Mouse (Mus musculus) heart, embryonic 16.5 days (tissue): ENCODE results near the gene Epha2. TPM values are rescaled to one million over a fixed set of nuclear protein-coding genes. Genes with fewer than 3 reads are reported as not detected.
A peak's percentile ranks its signal among the peaks of the same experiment; 100 is the strongest.

Experiments used
- ATAC-seq: fragments of 200-750 bp; cut with Nextera tagmentation; replicated peaks from 2 replicates; pipeline ENCODE4 v1.8.0; 2017; ENCODE audit warnings: moderate number of reproducible peaks; ENCODE audit not compliant: insufficient read depth, low FRiP score; ENCODE audit errors: extremely low read depth
- H3K27ac ChIP-seq: fragments of 300-500 bp; sonication (generic); 2 replicates; pipeline ENCODE4 v1.5.1; 2014; ENCODE audit warnings: mild to moderate bottlenecking, low read length, control low read depth, moderate library complexity
- H3K27me3 ChIP-seq: fragments of 300-500 bp; sonication (generic); 2 replicates; pipeline ENCODE4 v1.6.1; 2014; ENCODE audit warnings: low read length, mixed read lengths; ENCODE audit not compliant: control insufficient read depth, insufficient read depth
- H3K36me3 ChIP-seq: fragments of 300-500 bp; sonication (generic); 2 replicates; pipeline ENCODE4 v1.6.1; 2014; ENCODE audit not compliant: control insufficient read depth, insufficient read depth
- H3K4me1 ChIP-seq: fragments of 300-500 bp; sonication (generic); 2 replicates; pipeline ENCODE4 v1.6.1; 2014; ENCODE audit warnings: low read length, mixed read lengths; ENCODE audit not compliant: control insufficient read depth, insufficient read depth
- H3K4me2 ChIP-seq: fragments of 300-500 bp; sonication (generic); 2 replicates; pipeline ENCODE4 v1.6.1; 2014; ENCODE audit warnings: low read depth, mild to moderate bottlenecking, control low read depth, low read length
- H3K4me3 ChIP-seq: fragments of 300-500 bp; sonication (generic); 2 replicates; pipeline ENCODE4 v1.5.1; 2014; ENCODE audit warnings: mild to moderate bottlenecking, control low read depth, low read length
- H3K9ac ChIP-seq: fragments of 300-500 bp; sonication (generic); 2 replicates; pipeline ENCODE4 v1.6.1; 2014; ENCODE audit warnings: low read length, control low read depth
- H3K9me3 ChIP-seq: fragments of 300-500 bp; sonication (generic); replicated peaks from 2 replicates; pipeline ENCODE4 v1.6.1; 2016; ENCODE audit warnings: low read length; ENCODE audit not compliant: control insufficient read depth
- WGBS: fragments of 180-500 bp; shearing (Covaris S2); extraction: QIAGEN DNeasy Blood & Tissue Kit; methylation state at CpG from one replicate; pipeline ENCODE4 v1.1.7; 2014; 5-methylcytosine and 5-hydroxymethylcytosine counted together
- polyA plus RNA-seq: library from polyadenylated mRNA; unstranded; fragments of >200 nt; fragmentation: Nextera tagmentation; extraction: Ambion mirVana; gene quantifications from 2 replicates; pipeline ENCODE4 v1.2.1, GENCODE M21; 2015

Epha2 gene
- polyA plus RNA-seq, 1 experiment from 2014 or later: 3.1 TPM

DNA sequence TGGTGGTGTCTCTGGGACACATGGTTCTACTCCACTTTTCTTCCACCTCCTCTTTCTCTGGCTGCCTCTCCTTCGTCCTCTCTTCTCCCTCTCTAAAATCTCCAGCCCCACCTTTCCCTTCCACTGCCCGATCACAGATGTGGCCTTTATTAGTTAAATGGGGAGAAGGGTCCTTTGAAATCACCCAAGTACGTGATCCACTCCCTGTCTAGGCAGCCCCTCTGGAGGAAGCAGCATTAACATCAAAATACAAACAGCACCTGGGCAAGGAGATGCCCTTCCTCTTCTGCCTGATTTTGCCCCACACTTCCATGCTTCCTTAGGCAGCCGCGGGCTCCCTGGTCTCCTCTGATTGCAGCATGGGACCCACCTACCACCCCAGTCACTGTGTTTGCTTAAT is 18.4 kb upstream of the Epha2 start:
- Histone ChIP-seq H3K4me2 (no peak overlapping the region), H3K9me3 (no peaks in the 10 kb centered on the region), H3K27ac (no peak overlapping the region), H3K9ac (no peak overlapping the region), H3K4me1 (peaks cover 36% of the 10 kb centered on the region), H3K36me3 (no peaks in the 10 kb centered on the region), H3K4me3 (no peak overlapping the region), H3K27me3 (peaks cover 1% of the 10 kb centered on the region)
- 67% methylated on average over 5 of the region's 5 CpGs for WGBS
- no peak for ATAC-seq

DNA sequence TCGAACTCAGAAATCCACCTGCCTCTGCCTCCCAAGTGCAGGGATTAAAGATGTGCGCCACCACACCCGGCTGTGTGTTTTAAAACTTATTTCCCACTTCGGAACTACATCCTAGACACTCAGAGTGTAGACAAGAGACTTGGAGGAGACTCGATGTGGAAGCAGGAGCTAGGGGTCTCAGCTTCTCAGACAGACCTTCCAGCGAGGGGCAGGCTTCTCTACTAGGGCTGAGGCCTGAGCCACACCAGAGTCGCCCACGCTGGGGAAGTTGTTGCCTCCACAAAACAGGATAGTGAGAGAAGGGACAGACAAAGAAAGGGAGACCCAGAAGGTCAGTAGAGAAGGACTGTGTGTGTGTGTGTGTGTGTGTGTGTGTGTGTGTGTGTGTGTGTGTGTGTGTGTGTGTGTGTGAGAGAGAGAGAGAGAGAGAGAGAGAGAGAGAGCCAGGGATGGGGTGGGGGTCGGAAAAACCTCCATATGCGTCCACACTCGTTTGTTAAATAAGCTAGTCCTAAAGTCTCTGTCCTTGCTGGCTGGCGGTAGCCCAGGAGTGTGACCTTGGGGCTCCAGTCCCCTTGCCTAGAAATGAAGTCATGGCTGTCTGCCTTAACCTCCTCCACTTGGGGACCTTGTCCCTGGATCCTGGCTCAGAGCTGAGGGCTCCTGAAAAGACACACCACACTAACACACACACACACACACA is 17.7 kb upstream of the Epha2 start:
- Histone ChIP-seq H3K4me1 (peaks cover 36% of the 10 kb centered on the region), H3K27ac (no peak overlapping the region)
- WGBS: 62% methylated on average over 10 of the region's 12 CpGs

DNA sequence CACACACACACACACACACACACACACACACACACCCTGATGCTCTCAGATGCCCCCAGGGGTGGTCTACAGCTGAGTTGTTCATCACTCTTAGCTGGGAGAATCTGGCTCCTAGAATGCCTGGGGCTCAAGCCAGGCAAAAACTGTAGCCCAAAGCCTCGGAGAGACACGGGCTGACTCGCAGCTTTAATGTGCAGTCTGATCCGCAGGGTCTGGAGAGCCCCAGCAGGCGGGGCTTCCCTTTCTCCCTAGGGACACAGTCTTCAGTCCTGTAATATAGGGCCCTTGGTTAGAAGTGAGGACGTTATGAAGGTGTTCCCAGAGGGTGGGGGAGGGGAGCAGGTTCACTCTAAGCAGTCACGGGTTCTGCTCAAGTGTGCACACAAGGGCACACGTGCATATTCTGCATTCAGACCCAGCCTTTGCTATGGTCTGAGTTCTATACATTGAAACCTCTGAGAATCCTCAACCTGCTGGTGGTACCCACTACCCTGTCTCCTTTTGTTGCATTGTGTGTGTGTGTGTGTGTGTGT is 17.1 kb upstream of the Epha2 start:
- 28% methylated on average over 8 of the region's 8 CpGs for WGBS
- no peaks in the 10 kb centered on the region for H3K36me3 ChIP-seq
- ATAC-seq: no peak
- peaks cover 9% of the 10 kb centered on the region for H3K27me3 ChIP-seq
- peak overlapping the region; percentile 22; the same call in 1 of the 2 replicates for H3K9ac ChIP-seq
- peaks cover 34% of the 10 kb centered on the region for H3K4me1 ChIP-seq
- no peak overlapping the region for H3K4me3 ChIP-seq
- H3K9me3 ChIP-seq: no peaks in the 10 kb centered on the region
- H3K4me2 ChIP-seq: no peak overlapping the region
- no peak overlapping the region for H3K27ac ChIP-seq

More for the DNA sequence above, 17.7 kb upstream of the Epha2 start:
- H3K36me3 ChIP-seq: no peaks in the 10 kb centered on the region
- no peak overlapping the region for H3K4me2 ChIP-seq
- no peak overlapping the region for H3K4me3 ChIP-seq
- H3K27me3 ChIP-seq: peaks cover 7% of the 10 kb centered on the region
- no peaks in the 10 kb centered on the region for H3K9me3 ChIP-seq
- peak overlapping the region; percentile 22; the same call in 1 of the 2 replicates for H3K9ac ChIP-seq
- ATAC-seq: 0 out of 2 replicates have a peak, but pooled peaks have one; percentile 26

DNA sequence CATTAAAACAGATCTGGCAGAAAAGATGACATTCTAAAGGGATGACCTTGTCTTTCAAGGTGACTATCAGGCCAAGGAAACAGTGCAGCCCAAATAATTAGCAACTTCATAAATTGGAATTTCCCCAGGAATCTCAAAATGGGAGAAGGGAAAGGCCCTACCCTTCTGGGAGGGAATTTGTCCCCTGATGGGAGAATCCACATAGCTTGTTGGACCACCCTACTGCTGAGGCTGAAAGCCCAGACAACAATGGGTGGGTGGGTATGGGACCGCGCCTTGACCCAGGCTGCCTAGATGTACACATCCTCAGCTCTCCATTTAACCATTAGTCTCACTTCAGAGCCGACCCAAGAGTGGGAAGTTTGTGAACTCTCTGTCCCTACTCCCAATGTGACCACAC is 16.6 kb upstream of the Epha2 start:
- H3K36me3 ChIP-seq: no peaks in the 10 kb centered on the region
- no peak overlapping the region for H3K4me3 ChIP-seq
- 85% methylated on average over 3 of the region's 3 CpGs for WGBS
- H3K27me3 ChIP-seq: peaks cover 10% of the 10 kb centered on the region
- no peak overlapping the region for H3K9ac ChIP-seq
- H3K9me3 ChIP-seq: no peaks in the 10 kb centered on the region
- no peak overlapping the region for H3K27ac ChIP-seq
- H3K4me1 ChIP-seq: peaks cover 32% of the 10 kb centered on the region
- no peak for ATAC-seq
- no peak overlapping the region for H3K4me2 ChIP-seq

DNA sequence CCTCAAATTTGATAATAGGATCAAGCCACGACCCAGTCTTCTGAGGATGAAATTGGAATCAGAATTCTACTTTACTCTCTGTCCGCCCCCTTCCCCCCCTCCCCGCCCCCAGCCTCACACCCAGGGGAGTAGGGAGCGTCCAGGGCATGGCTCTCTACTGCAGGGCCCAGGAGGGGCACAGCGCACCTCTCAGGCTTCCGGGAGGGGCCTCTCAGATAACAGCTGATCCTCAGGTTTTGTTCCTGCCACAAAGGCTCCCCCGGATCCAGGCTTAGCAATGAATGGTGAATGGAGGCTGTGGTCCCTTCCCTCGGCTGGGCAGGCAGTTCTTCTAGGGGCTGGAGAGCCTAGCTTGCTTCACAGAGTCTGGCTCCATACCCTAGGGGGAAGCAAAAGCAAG is 15.9 kb upstream of the Epha2 start:
- Histone ChIP-seq H3K27ac (no peak overlapping the region), H3K4me3 (no peak overlapping the region), H3K36me3 (no peaks in the 10 kb centered on the region), H3K4me2 (no peak overlapping the region), H3K9ac (no peak overlapping the region), H3K27me3 (peaks cover 11% of the 10 kb centered on the region), H3K4me1 (peaks cover 32% of the 10 kb centered on the region), H3K9me3 (no peaks in the 10 kb centered on the region)
- no peak for ATAC-seq
- WGBS: 50% methylated on average over 8 of the region's 8 CpGs

DNA sequence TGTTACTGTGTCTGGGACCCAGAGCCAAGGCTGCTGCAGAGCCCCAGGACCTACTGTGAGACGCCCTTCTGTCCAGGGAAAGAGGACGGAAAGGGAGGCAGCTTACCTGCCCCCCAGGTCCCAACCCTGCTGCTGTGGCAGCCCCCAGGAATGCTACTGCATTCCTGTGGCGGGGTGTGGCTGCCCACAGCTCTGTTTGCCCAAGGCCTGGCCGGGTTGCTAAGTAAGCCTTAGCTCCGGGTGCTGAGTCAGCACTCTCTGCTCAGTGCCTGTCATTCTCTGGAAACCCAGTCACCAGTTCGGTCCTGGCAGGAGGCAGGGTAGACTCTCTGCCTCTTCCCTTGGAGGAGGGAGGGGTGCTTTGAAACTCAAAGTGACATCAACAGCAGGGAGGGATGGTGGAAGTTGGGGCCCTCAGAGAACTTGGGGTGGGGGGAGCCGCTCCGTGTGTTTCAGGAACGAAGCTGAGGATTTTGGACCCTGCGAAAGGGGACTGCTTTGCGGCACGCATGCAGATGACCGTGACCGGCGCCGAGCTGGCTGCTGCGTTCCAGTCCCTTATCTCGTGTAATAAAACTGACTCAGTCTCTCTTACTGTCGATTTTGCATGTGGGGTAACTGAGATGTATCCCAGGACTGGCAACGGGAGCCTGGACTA is 14.1 kb upstream of the Epha2 start:
- Histone ChIP-seq H3K27ac (no peak overlapping the region), H3K27me3 (peaks cover 19% of the 10 kb centered on the region), H3K36me3 (no peaks in the 10 kb centered on the region), H3K4me2 (peak overlapping the region; percentile 52), H3K9ac (peak overlapping the region; percentile 50), H3K4me3 (no peak overlapping the region), H3K4me1 (peaks cover 32% of the 10 kb centered on the region), H3K9me3 (no peaks in the 10 kb centered on the region)
- peak; percentile 45; the same call in 1 of the 2 replicates for ATAC-seq
- WGBS: 15% methylated on average over 20 of the region's 20 CpGs

DNA sequence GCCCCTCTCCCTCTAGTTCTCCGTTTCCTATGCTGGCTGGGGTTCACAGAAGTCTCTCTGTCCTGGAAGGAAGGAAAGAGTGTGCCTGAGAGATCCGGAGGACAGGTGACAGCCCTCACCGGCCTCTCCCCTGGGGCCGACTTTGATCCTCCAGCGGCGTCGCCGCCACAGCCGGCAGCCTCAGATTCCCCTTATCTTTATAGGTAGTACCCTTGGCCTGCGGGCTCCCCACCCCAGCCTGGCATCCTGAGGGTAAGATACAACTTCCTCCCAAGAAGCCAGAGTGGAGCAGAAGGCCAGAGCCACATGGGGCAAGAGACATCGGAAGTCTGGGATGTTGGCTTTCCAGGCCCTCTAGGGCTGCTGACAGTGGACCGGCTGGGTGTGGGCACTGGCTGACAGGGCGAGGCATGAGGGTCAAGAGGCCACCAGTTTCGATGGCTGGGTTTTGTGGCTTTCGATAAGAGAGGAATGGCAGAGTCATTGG is 13.5 kb upstream of the Epha2 start:
- ATAC-seq: no peak
- H3K4me1 ChIP-seq: peaks cover 30% of the 10 kb centered on the region
- H3K9me3 ChIP-seq: no peaks in the 10 kb centered on the region
- H3K27ac ChIP-seq: no peak overlapping the region
- H3K4me3 ChIP-seq: no peak overlapping the region
- no peaks in the 10 kb centered on the region for H3K36me3 ChIP-seq
- WGBS: 8% methylated on average over 15 of the region's 15 CpGs
- peaks cover 23% of the 10 kb centered on the region for H3K27me3 ChIP-seq
- H3K9ac ChIP-seq: peak overlapping the region; percentile 50
- peak overlapping the region; percentile 52 for H3K4me2 ChIP-seq

DNA sequence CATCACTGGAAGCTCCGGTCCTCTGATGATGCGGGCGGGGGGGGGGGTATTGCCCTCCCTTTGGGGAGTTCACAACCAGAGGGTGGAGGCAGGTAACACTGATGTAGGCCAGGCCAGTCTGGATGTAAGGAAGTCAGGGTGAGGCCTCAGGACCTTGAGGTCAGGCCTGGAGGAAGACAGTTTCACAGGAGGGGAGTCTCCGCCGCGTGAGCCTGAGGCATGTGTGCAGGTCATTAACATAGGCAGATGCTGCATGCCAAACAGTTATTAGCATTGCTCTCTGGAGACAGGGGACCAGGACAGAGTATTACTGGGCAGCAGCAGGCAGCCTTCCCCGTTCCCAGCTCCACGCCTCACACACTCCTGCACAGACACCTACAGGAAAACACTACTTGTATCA is 12.9 kb upstream of the Epha2 start:
- Histone ChIP-seq H3K27ac (no peak overlapping the region), H3K9ac (no peak overlapping the region), H3K4me3 (no peak overlapping the region), H3K4me2 (no peak overlapping the region), H3K27me3 (peaks cover 27% of the 10 kb centered on the region), H3K4me1 (peaks cover 30% of the 10 kb centered on the region), H3K9me3 (no peaks in the 10 kb centered on the region), H3K36me3 (no peaks in the 10 kb centered on the region)
- ATAC-seq: no peak
- 67% methylated on average over 8 of the region's 8 CpGs for WGBS
